ENCODE assay signal across 14 mouse cellular contexts in the genomic region with DNA sequence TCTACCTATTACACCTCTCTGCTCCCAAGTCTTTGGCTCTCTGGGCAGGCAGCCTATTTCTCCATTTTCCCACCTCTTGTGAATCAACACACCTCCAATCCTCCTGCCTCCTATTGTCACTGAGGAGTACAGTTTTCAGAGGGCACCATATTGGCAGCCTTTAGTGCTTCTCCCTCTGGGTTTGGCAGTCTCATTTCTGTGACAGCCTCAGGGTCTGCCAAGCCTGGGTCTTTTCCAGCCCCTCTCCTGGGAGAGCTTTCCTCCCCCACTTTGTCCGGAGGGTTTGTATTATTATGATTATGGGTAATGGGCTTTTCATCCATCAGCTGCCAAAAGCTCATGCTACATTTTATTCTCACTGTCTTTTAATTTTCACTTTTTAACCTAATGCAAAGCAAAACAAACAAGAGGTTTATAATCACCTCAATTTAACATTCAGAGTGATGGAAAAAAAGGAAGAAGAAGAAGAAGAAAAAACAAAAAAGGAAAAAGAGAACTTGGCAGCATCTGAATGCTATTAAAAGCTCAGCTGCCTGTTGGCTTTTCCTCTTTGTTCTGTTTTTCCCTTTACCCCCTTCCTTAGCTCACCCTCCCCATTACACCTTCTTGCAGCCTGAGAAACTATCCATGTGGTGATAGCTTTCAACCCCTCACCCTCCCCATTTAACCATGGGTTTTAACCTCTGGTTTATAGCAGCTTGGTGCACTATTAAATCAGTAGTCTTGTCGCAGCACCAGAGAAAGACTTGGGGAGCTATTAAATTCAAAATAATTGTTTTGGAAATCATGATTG.
DNase-seq lines count a peak whose midpoint lies in the region; ATAC-seq lines count a peak whose summit lies in the region.
"Had no signal": no experiment of that assay in that cellular context is flagged by ENCODE, and none has a peak within 500 bp of the region (broad histone marks: within the 10 kb centered on the region; RNA-seq: fewer than 3 reads in every experiment).

No protein-coding gene starts in this region.

- H3K4me2 ChIP-seq in midbrain, embryonic 12.5 days (replicated peaks): no peak overlapping the region
- H3K4me2 ChIP-seq in midbrain, embryonic 13.5 days (replicated peaks): no peak overlapping the region
- H3K4me2 ChIP-seq in forebrain, embryonic 15.5 days (replicated peaks): no peak overlapping the region
- H3K4me2 ChIP-seq in hindbrain, embryonic 15.5 days: no peak overlapping the region
- H3K4me2 ChIP-seq: kidney, embryonic 15.5 days; liver, embryonic 12.5 days had no signal

- no peak overlapping the region for H3K27ac ChIP-seq in midbrain, embryonic 12.5 days (replicated peaks)
- H3K27ac ChIP-seq in midbrain, embryonic 13.5 days: no peak overlapping the region
- H3K27ac ChIP-seq in forebrain, embryonic 15.5 days (replicated peaks): peak overlapping the region; percentile 56
- 0 out of 2 replicates have a peak overlapping the region, but pooled peaks have one; percentile 20 for H3K27ac ChIP-seq in hindbrain, embryonic 15.5 days (replicated peaks)
- H3K27ac ChIP-seq: heart, adult 2 months; kidney, embryonic 15.5 days; liver, embryonic 12.5 days had no signal

- no peaks in the 10 kb centered on the region for H3K36me3 ChIP-seq in midbrain, embryonic 12.5 days
- H3K36me3 ChIP-seq in midbrain, embryonic 13.5 days: no peaks in the 10 kb centered on the region
- H3K36me3 ChIP-seq in forebrain, embryonic 15.5 days: no peaks in the 10 kb centered on the region
- no peaks in the 10 kb centered on the region for H3K36me3 ChIP-seq in hindbrain, embryonic 15.5 days
- H3K36me3 ChIP-seq: kidney, embryonic 15.5 days; liver, embryonic 12.5 days had no signal

- H3K4me3 ChIP-seq in midbrain, embryonic 12.5 days: no peak overlapping the region
- H3K4me3 ChIP-seq in midbrain, embryonic 13.5 days (replicated peaks): no peak overlapping the region
- no peak overlapping the region for H3K4me3 ChIP-seq in forebrain, embryonic 15.5 days
- H3K4me3 ChIP-seq in hindbrain, embryonic 15.5 days: no peak overlapping the region
- H3K4me3 ChIP-seq: heart, adult 2 months; kidney, embryonic 15.5 days; liver, embryonic 12.5 days had no signal

- ATAC-seq in midbrain, embryonic 12.5 days (ENCODE audit: low FRiP score, low read depth): peak; percentile 68
- ATAC-seq in midbrain, embryonic 13.5 days: no peak
- ATAC-seq in forebrain, embryonic 15.5 days (replicated peaks): peak; percentile 92
- peak; percentile 76 for ATAC-seq in hindbrain, embryonic 15.5 days (ENCODE audit: low FRiP score, low read depth)
- ATAC-seq in megakaryocyte, adult 5-6 weeks (ENCODE audit: poor library complexity, severe bottlenecking): no peak
- ATAC-seq: inflammation-experienced regulatory T-cells, adult 6 months; liver, embryonic 12.5 days had no signal

- no peak overlapping the region for H3K9ac ChIP-seq in midbrain, embryonic 12.5 days (replicated peaks)
- no peak overlapping the region for H3K9ac ChIP-seq in midbrain, embryonic 13.5 days (replicated peaks)
- H3K9ac ChIP-seq in forebrain, embryonic 15.5 days (replicated peaks): no peak overlapping the region
- no peak overlapping the region for H3K9ac ChIP-seq in hindbrain, embryonic 15.5 days
- H3K9ac ChIP-seq: kidney, embryonic 15.5 days; liver, embryonic 12.5 days had no signal

- H3K4me1 ChIP-seq in midbrain, embryonic 12.5 days: no peaks in the 10 kb centered on the region
- H3K4me1 ChIP-seq in midbrain, embryonic 13.5 days (replicated peaks): peaks cover 4% of the 10 kb centered on the region; the same call in 1 of the 2 replicates
- H3K4me1 ChIP-seq in forebrain, embryonic 15.5 days: peaks cover 11% of the 10 kb centered on the region
- no peaks in the 10 kb centered on the region; the same call in 1 of the 2 replicates for H3K4me1 ChIP-seq in hindbrain, embryonic 15.5 days (replicated peaks)
- H3K4me1 ChIP-seq: kidney, embryonic 15.5 days; liver, embryonic 12.5 days had no signal

- no peaks in the 10 kb centered on the region for H3K27me3 ChIP-seq in midbrain, embryonic 12.5 days
- H3K27me3 ChIP-seq in midbrain, embryonic 13.5 days: no peaks in the 10 kb centered on the region
- no peaks in the 10 kb centered on the region for H3K27me3 ChIP-seq in forebrain, embryonic 15.5 days
- no peaks in the 10 kb centered on the region for H3K27me3 ChIP-seq in hindbrain, embryonic 15.5 days
- H3K27me3 ChIP-seq: kidney, embryonic 15.5 days; liver, embryonic 12.5 days had no signal

- DNase-seq in cerebellum, postnatal 10 days: peak; percentile 84 to 92
- DNase-seq in cerebellum, adult 9-10 months: no peak
- no peak for DNase-seq in T-cell, adult 2 months (ENCODE audit: low spot score)
- DNase-seq: adrenal gland, postnatal 25 days; heart, adult 2 months; right cerebral cortex, postnatal 14 days had no signal

- H3K9me3 ChIP-seq in midbrain, embryonic 12.5 days: no peaks in the 10 kb centered on the region
- H3K9me3 ChIP-seq in midbrain, embryonic 13.5 days: no peaks in the 10 kb centered on the region
- H3K9me3 ChIP-seq in forebrain, embryonic 15.5 days: no peaks in the 10 kb centered on the region
- no peaks in the 10 kb centered on the region for H3K9me3 ChIP-seq in hindbrain, embryonic 15.5 days
- H3K9me3 ChIP-seq: kidney, embryonic 15.5 days; liver, embryonic 12.5 days had no signal

- WGBS in midbrain, embryonic 12.5 days: 68% methylated on average over 2 of the region's 2 CpGs
- WGBS in midbrain, embryonic 13.5 days: 50% methylated on average over 2 of the region's 2 CpGs
- 28% methylated on average over 2 of the region's 2 CpGs for WGBS in forebrain, embryonic 15.5 days
- 14% methylated on average over 2 of the region's 2 CpGs for WGBS in hindbrain, embryonic 15.5 days

Comparison
In these comparisons a context has a peak if more than half of its experiments do, and no peak if none do; other contexts are left out.
1. DNase-seq: peak in cerebellum, postnatal 10 days (2 of 2); none in cerebellum, adult 9-10 months (single experiment) and T-cell, adult 2 months (single experiment).
2. ATAC-seq: peak in midbrain, embryonic 12.5 days (single experiment), forebrain, embryonic 15.5 days (single experiment) and hindbrain, embryonic 15.5 days (single experiment); none in midbrain, embryonic 13.5 days (single experiment) and megakaryocyte, adult 5-6 weeks (single experiment).
3. H3K27ac ChIP-seq: peak in forebrain, embryonic 15.5 days (single experiment) and hindbrain, embryonic 15.5 days (single experiment); none in midbrain, embryonic 12.5 days (single experiment) and midbrain, embryonic 13.5 days (single experiment).